Mouse (Mus musculus) lung, postnatal 4 days (tissue): ENCODE measurements around the gene Ctdsp1.
A peak's percentile ranks its signal among the peaks of the same experiment; 100 is the strongest.

ENCODE experiments used
- DNase-seq, 2 experiments: peaks; one replicate each; pipeline ENCODE4 v3.0.0; 2021

Gene Ctdsp1

GRCm38 (mm10) chr1:74390924-74391748 is at the start of gene Ctdsp1:
Gene Ctdsp1, plus strand, starts transcription at chr1:74391509.
- DNase-seq = peak; percentile 98 to 100

DNA sequence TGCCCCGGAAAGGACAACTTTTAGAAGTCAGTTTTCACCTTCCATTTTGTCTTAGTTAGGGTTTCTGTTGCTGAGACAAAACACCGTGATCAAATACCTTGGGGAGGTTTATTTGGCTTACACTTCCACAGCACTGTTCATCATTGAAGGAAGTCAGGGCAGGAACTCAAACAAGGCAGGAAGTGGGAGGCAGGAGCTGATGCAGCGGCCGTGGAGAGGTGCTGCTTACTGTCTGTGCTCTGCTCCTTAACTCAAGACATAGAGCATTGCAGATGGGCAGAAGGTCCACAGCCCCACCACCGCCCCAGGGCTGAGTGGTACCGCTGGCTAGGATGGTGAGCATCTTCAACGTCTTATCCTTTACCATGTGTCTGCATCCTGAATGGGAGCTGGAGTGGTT is 49.4 kb upstream of the Ctdsp1 start:
- DNase-seq = no peak

DNA sequence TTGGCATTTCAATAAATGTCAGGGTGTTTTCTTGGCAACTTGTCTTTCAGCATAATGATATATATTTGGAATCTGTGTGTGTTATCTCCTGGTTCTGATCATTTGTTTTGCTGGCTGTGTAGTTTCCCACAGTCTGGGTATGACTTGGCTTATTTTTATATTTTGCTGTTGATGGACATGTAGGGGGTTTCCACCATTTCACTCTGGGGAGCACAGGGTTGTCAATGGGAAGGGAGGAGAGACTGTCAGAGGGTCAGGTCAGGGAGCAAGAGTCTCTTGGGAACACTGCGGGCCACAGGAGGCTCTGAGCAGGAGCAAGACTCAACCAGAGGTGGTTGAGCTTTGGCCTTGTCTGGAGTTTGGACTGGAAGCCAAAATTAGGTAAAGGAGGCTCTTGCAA is 49.0 kb upstream of the Ctdsp1 start:
- no peak for DNase-seq

- DNase-seq = no peak
Measured at GRCm38 (mm10) chr1:74343161-74343560, 48.1 kb upstream of the Ctdsp1 start.

DNA sequence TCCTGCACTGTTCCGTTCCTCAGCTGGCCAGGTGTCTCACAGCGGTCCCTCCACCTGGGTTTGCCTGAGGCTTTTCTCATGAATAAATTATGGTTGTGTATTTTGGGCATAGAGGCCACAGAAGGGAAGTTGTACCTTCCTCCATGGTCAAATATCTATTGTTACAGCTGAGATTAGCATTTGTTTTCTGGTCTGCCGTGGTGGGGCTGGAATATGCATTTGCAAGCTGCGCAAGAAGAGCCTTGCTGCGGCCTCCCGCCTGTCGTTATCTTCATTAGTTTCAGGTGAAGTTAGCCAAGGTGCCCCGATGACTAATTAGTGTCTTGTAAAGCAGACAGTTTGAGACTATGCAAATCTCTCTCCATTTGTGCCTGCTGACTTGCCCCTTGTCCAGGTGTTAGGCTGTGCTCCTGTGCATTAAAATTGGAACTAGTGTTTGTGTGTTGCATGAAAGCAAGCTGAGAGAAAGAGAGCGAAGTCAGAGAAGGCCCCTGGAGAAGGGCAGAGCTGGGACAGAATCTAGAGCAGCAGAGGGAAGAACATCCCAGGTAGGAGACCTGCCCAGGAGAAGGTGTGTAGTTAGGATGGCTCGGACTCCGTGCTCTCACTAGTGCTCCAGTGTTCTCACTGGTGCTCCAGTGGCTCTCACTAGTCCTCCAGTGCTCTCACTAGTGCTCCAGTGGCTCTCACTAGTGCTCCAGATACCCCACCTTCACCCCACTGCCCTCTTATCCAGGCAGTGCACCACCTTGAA is 47.0 kb upstream of the Ctdsp1 start:
- no peak for DNase-seq

DNA sequence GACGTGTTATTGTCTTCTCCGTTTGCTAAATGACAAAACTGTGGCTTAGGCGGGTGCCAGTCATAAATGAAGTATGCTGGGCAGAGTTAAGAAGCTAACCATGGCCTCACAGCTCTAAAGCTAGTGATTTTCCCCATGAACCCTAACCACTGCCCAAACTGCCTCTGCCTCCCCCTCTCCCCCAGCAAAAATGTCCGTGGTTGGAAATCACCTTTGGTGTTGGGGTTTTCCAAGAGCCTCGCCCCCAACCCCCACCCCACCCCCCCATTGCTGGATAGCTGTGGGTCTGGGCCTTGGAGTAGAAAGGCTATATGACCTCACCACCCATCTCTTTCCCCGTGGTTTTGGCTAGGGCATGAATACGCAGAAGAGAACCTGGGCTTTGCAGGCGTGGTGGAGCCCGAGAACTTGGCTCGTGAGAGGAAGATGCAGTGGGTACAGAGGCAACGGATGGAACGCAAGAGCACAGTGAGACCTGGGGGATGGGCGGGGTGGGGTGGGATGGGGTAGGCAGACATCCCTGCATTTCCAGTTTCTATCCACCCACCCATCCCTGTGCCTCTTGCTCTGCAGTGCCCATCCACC is 40.0 kb upstream of the Ctdsp1 start:
- DNase-seq = no peak

GRCm38 (mm10) chr1:74352532-74353096 is 38.7 kb upstream of the Ctdsp1 start:
- no peak for DNase-seq

GRCm38 (mm10) chr1:74353453-74354229 is 37.7 kb upstream of the Ctdsp1 start:
- DNase-seq = no peak

DNA sequence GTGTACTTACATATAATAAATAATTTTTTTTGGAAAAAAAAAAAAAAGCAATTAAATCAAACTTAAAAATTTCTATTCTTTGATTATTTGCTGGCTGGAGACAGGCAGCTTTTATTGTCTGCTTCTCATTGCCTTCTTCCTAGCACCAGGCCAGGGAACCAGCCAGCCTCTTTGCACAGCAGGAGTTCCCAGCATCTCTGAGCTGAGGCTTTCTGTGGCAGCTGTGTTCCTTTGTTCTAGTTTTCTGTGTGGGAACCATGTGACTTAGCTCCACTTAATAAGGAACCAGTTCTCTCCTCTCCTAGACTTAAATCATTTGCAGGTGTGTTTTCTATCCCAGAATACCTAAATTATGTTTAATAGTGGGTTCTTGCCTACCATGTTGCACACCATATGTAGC is 33.8 kb upstream of the Ctdsp1 start:
- DNase-seq = no peak

- no peak for DNase-seq
Measured at GRCm38 (mm10) chr1:74359952-74360517, 31.3 kb upstream of the Ctdsp1 start.

GRCm38 (mm10) chr1:74361812-74362211 is 29.5 kb upstream of the Ctdsp1 start, which contains the start of gene Catip:
Gene Catip, plus strand, starts transcription at chr1:74362108.
- DNase-seq = peak; percentile 61 to 85

GRCm38 (mm10) chr1:74362325-74363229 is 28.7 kb upstream of the Ctdsp1 start:
- DNase-seq = no peak

DNA sequence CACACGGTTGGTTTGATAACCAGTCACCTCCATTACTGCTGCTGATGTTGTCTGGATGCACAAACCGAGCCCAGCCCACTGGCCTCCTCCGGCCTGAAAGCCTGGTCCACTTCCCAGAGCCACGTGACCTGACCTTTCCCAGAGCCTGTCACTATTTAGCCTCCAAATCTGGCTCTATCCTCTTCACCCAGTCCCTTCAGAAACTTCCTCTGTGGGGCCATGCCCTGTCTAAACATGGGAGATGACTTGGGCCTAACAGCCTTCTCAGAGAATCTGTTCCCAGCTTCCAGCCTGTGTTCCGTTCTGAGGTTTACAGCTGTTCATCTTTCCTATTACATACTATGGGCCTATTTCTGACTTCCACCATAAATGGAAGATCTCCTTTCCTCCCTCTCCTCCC is 27.9 kb upstream of the Ctdsp1 start:
- no peak for DNase-seq

GRCm38 (mm10) chr1:74364270-74364669 is 27.0 kb upstream of the Ctdsp1 start:
- DNase-seq = no peak

GRCm38 (mm10) chr1:74367886-74368645 is 23.2 kb upstream of the Ctdsp1 start:
- DNase-seq = peak; percentile 68 to 80

DNA sequence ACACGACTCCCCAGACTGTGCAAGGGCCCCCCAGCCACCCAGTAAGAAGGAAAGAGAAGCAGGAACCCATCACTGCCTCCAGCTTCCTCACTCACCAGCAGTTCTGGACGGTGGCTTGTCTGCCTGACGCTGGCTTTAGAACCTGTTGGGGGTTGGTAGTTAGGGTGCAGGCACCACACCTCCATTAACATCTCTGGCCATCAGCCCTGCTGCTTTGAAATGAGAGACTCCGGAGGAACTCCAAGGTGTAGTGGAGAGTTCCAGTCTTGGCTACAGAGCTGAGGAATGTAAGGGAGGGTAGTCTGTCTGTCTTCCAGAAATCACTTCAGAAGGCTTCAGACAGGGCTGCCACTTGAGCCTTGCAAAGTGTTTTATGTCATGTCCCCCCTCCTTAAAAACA is 21.3 kb upstream of the Ctdsp1 start:
- DNase-seq = no peak

GRCm38 (mm10) chr1:74373372-74373771 is 17.9 kb upstream of the Ctdsp1 start:
- no peak for DNase-seq

GRCm38 (mm10) chr1:74374980-74375379 is 16.3 kb upstream of the Ctdsp1 start, which contains the start of gene Slc11a1:
Gene Slc11a1, plus strand, starts transcription at chr1:74375195.
- peak in 1 of 2 experiments; percentile 63 for DNase-seq

DNA sequence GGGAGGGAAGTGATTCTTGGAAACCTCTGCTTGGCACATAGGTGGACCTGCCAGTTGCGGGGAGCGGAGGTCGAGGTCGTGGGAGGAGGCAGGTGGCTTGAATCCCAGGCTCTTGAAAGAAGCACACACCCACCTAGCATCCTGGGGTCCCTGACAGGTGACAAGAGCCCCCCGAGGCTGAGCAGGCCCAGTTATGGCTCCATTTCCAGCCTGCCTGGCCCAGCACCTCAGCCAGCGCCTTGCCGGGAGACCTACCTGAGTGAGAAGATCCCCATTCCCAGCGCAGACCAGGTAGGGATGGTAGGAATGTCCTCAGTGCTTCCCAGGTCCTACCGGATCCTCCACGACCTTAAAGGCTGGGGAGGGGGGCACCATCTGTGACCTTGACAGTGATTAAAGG is 15.7 kb upstream of the Ctdsp1 start:
- DNase-seq = no peak

DNA sequence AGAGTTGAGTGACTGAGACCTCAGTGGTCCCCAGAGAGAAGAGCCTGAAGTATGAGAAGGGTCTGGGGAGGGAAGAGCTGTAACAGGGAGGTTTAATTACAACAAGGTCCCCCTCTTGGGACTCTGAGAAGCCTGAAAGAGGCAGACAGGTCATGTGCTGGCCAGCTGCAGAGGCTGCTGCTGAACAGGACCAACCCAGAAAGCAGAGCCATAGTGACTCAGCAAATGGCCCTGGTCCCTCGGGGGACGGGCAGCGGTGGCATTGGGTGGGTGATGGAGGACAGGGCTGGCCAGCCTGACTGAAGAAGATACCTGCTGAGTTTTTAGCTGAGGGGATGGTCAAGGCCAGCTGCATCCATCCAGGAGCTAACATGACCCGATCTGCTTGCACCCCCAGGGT is 14.9 kb upstream of the Ctdsp1 start:
- DNase-seq = no peak
